Mouse (Mus musculus) layer of hippocampus, postnatal 36 days (tissue): ENCODE results near the gene Adh6b. TPM values are rescaled to one million over a fixed set of nuclear protein-coding genes. Genes with fewer than 3 reads are reported as not detected.
"Not testable (repeated sequence)": the region's sequence is repeated elsewhere in the genome, so short reads cannot be mapped to it uniquely, and the experiment has no call there.

Experiments used
- DNase-seq, 2 experiments: peaks; one replicate each; pipeline ENCODE4 v3.0.0; 2022
- total RNA-seq, 2 experiments: library from RNA; stranded (reverse); gene quantifications; 2 replicates each; pipeline ENCODE4 v1.2.3; 2021

Gene Adh6b
- total RNA-seq, 2 experiments from 2014 or later, result not detected

DNA sequence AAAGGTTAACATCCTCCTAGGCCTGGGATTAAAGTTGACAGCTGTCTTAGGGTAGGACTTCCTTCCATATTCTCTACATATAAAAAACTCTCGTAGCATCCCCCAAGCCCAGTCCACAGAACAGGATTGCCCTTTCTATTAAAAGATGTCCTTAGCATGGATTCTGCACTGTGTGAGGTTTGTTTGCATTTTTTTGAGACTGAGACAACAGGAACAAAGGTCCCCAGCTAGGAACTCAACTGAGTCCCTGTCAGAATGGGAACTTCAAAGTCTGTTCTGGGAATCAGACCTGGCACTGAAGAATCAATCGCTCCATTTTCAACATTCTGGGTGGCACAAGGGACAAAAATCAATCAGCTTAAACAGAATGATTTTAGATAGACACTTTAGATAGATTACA, 21.3 kb downstream of the Adh6b start:
- no peak for DNase-seq

DNA sequence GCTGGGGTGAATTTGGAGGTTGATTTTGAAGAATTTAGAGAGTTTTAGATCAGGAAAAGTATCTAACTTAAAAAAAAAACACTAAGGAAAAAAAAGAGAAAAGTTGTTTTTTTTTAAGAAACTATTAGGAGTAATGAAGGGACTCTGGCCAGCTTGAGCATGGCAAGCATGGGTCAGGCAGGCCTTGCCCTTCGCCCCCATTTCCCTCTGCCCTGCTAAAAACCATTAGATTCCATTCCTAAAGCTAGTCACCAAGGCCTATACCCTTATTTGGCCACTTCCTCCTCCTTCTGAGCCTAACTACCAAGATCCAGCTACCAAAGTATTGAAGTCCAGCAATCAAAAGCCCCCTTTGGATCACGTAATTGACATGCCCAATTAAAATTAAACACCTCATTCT, 24.6 kb downstream of the Adh6b start:
- DNase-seq, result no peak

- no peak for DNase-seq
Observed at GRCm38 (mm10) chr3:138369546-138369945, 28.0 kb downstream of the Adh6b start.

DNA sequence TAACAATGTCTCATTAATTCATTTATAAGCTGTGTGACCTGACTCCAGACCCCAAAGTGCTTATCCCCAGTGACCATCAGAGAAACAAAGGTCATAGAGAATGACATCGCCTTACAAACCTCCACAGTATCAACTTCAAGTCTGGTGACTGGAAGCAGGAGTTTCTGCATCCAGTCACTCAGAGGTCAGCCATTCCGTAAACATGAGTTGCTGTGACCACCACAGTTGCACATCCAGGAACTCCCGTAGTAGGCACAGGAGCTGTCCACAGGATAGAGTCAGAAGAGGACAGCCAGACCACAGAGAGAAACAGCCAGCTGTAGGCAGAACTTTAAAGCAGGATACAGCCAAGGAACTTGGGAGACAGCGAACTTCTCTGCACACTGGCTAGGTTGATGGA, 28.7 kb downstream of the Adh6b start:
- not testable (repeated sequence) for DNase-seq

GRCm38 (mm10) chr3:138373920-138374319, 32.3 kb downstream of the Adh6b start:
- DNase-seq, result no peak

DNA sequence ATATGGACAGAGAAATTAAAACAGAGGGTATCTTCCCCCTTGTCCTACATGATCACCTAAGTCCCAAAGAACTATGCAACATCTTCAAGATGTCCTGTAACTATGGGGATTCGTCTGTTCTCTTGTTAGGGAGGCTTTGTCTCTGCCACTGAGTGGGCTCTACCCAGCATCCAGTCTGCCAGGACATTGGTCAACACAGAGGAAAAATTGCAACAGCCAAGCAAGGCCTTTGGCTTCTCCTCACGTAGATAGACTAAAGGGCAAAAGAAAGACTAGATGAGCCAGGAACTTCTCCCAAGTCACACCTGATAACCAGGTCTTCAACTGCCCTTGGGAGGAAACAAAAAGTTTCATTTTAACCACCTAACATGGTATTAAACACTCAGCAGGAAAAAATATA, 33.6 kb downstream of the Adh6b start:
- DNase-seq, result no peak

DNA sequence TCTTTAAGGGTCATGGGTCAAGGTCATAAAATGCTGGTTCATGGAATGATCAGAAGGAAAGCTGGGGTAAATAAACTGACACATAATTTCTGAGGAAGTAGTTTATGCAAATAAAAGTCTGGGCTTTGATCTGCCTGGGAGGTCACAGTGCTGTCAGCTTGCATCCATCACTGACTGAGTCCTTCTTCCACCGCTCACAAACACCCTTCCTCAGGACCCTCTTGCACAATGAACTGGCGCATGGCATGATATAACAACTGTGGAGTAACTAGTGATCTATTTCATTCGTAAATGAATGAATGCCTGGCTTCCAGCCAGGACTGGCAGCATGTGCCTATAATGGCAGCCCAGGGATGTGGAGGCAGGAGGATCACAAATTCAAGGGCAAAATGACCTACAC, 39.6 kb downstream of the Adh6b start:
- no peak for DNase-seq

GRCm38 (mm10) chr3:138387155-138387554, 45.6 kb downstream of the Adh6b start:
- DNase-seq, result no peak

- DNase-seq, result no peak
Observed at GRCm38 (mm10) chr3:138404872-138405271, 63.3 kb downstream of the Adh6b start.

- peak; percentile 10 to 17 for DNase-seq
Observed at GRCm38 (mm10) chr3:138405341-138405740, 63.8 kb downstream of the Adh6b start.

GRCm38 (mm10) chr3:138405840-138406239, 64.3 kb downstream of the Adh6b start:
- no peak for DNase-seq

DNA sequence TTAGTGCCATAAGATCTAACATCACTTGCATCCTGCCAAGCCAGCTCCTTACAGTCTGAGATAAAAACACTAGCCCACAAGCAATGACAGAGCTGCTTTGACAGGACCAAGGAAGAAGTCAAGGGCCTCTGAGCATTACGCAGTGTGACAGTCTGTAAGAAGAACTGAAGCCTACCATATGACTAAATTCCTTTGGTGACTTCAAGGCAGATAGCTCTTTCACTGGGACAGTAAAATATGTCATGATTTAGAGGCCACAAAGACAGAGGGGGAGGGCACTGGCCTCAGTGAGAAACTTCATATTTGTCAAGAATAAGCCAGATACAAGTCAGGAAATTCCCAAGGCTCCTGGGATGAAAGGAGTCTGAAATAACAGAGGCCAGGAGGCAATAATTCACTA, 66.3 kb downstream of the Adh6b start:
- DNase-seq, result no peak

Other genes starting within 250 kb of the Adh6b start
- 1 to 10 TPM; 3.9 to 5.1 TPM for gene Trmt10a, start 198.3 kb upstream of the Adh6b start, total RNA-seq
- gene Mttp, start 196.8 kb upstream of the Adh6b start, total RNA-seq, result 1 to 10 TPM; 6.0 to 6.8 TPM
- gene 4930579F01Rik, start 147.9 kb upstream of the Adh6b start, total RNA-seq, result not detected
- gene Adh7, start 124.0 kb upstream of the Adh6b start, total RNA-seq, result under 1 TPM in 1 of 2 experiments, not detected in 1; 0.10 TPM
- under 1 TPM; 0.45 to 0.68 TPM for gene Adh1, start 80.8 kb upstream of the Adh6b start, total RNA-seq
- gene Adh6a, start 28.5 kb upstream of the Adh6b start, total RNA-seq, result not detected
- gene Adh4, start 73.7 kb downstream of the Adh6b start, total RNA-seq, result not detected
- gene Adh5, start 101.3 kb downstream of the Adh6b start, total RNA-seq, result 10 to 100 TPM; 65.7 to 69.8 TPM
- 10 to 100 TPM; 45.6 to 50.6 TPM for gene Metap1, start 147.7 kb downstream of the Adh6b start, total RNA-seq
- gene Eif4e, start 184.4 kb downstream of the Adh6b start, total RNA-seq, result 100 to 1,000 TPM; 186 to 189 TPM